Mouse (Mus musculus): ENCODE results near the gene Ehhadh.

DNA sequence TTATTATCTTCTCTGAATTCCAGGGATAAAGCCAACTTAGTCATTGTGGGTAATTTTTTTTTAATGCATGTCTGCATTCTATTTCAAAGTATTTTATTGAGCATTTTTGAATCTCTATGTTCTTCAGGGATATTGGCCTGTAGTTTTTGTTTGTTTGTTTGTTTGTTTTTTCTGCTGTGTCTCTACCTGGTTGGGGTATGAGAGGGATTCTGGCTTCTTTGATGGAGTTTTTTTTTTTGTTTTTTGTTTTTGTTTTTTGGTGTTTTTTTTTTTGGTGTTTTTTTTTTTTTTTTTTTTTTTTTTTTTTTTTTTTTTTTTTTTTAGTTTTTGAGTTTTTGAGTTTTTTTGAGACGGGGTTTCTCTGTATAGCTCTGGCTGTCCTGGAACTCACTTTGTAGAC is 52.0 kb downstream of the Ehhadh start:
- TF ChIP-seq POLR2A (IDR thresholded peaks at IDR 0.05; ENCODE audit: borderline replicate concordance, extremely low read depth, low read depth, low read length): no peak
- TF ChIP-seq CTCF (IDR thresholded peaks at IDR 0.05; ENCODE audit: insufficient read depth, low read length): no peak

Measured in lung, adult 2 months (tissue).